Mouse (Mus musculus): Measurements from ENCODE around the gene Slc35b2. TPM values are rescaled to one million over a fixed set of nuclear protein-coding genes. Genes with fewer than 3 reads are reported as not detected.

Slc35b2 gene
- polyA plus RNA-seq, 1 experiment from 2014 or later, result 115 TPM

DNA sequence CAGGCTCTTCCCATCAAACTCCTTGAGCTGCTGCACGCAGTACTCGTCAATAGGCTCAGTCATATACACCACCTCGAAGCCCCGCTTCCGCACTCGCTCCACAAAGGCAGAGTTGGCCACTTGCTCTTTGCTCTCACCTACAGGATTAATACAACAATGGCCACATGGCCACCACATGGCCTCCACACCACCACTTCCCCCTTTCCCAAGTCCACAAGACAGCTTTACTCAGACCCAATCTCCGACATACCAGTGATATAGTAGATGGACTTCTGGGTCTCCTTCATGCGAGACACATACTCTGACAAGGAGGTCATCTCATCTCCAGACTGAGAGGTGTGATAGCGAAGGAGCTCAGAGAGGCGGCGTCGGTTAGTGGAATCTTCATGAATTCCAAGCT, 5.3 kb downstream of the Slc35b2 start:
- no peak for ATAC-seq (ENCODE audit: insufficient read depth, low FRiP score, low read depth)
- no peak overlapping the region for H3K4me3 ChIP-seq (replicated peaks)
- H3K4me1 ChIP-seq, result peaks cover 49% of the 10 kb centered on the region
- H3K4me2 ChIP-seq, result no peak overlapping the region
- H3K9me3 ChIP-seq, result no peaks in the 10 kb centered on the region
- H3K27me3 ChIP-seq (replicated peaks), result no peaks in the 10 kb centered on the region
- H3K27ac ChIP-seq, result no peak overlapping the region
- no peak overlapping the region for H3K9ac ChIP-seq
- H3K36me3 ChIP-seq, result peaks cover 55% of the 10 kb centered on the region
- WGBS, result 85% methylated on average over 12 of the region's 12 CpGs

DNA sequence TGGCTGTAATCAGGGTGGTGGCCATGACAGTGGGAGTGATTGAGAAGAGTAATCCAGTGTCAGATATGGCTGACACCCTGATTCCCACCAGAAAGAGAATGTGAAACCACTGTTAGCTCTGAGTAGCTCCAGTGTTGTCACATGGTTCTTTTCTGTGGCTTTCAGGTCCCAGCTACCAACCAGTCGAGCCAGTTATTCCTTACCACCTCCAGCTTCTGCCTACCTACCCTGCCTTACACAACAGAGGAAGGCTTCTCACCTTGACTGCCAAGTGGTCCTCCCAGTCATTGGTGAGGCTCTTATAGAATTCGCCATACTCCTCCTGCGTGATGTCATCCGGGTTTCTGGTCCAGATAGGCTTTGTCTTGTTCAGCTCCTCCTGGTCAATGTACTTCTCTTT, 6.3 kb downstream of the Slc35b2 start:
- H3K9me3 ChIP-seq, result no peaks in the 10 kb centered on the region
- H3K4me3 ChIP-seq (replicated peaks), result no peak overlapping the region
- peaks cover 55% of the 10 kb centered on the region for H3K36me3 ChIP-seq
- H3K27me3 ChIP-seq (replicated peaks), result no peaks in the 10 kb centered on the region
- no peak overlapping the region for H3K4me2 ChIP-seq
- H3K27ac ChIP-seq, result no peak overlapping the region
- 76% methylated on average over 4 of the region's 4 CpGs for WGBS
- H3K4me1 ChIP-seq, result peaks cover 51% of the 10 kb centered on the region
- H3K9ac ChIP-seq, result no peak overlapping the region
- no peak for ATAC-seq (ENCODE audit: insufficient read depth, low FRiP score, low read depth)

DNA sequence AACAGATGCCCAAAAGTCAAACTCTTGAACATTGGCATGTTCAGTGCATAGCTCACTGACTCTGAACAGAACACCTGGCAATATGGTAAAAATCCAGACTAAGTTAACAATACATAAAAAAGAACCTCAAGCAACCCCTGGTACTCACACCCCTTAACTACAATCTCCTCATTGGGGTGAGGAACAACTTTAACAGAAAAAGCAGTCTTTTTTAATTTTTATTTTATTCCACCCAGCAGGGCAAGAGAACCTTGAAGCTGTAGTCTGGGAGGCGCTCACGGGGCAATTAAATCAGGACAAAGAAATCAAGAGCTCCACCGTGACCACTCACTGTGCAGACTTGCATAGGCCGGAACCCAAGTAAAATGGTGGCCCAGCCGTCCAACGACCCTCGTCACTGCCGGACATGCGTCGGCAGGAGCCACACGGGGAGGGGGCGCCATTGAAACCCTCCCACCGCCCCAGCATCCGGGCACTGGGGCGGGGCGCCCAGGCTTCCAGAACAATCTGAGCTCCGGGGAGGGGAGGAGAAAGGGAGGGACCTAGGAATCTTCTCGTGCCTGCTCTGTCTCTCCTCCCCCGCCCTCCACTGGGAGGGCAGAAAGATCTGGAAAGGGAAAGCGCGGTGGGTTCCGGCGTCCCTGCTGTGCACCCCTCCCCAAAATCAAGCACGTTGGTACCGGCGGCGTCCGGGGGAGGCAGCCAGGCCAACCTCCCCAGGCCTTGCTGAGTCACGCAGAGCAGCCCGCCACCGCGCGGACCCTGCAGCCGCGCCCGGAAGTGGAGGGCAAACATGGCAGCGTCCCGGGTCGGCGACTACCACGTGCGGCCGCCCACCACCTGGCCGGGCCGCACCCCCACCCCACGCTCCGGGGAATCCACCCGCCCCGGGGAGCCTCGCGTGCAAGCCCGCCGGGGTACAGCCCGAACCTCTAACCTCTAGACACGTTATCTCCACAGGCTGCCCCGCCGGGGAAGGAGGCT, 8.7 kb downstream of the Slc35b2 start:
- Histone ChIP-seq H3K4me3 (replicated peaks) (peak overlapping the region; percentile 99), H3K4me2 (peak overlapping the region; percentile 84), H3K4me1 (peaks cover 35% of the 10 kb centered on the region), H3K27me3 (replicated peaks) (no peaks in the 10 kb centered on the region), H3K9ac (peak overlapping the region; percentile 100), H3K36me3 (peaks cover 43% of the 10 kb centered on the region), H3K9me3 (no peaks in the 10 kb centered on the region), H3K27ac (peak overlapping the region; percentile 99)
- WGBS, result under 1% methylated on average over 56 of the region's 57 CpGs
- ATAC-seq (ENCODE audit: insufficient read depth, low FRiP score, low read depth), result peak; percentile 29

DNA sequence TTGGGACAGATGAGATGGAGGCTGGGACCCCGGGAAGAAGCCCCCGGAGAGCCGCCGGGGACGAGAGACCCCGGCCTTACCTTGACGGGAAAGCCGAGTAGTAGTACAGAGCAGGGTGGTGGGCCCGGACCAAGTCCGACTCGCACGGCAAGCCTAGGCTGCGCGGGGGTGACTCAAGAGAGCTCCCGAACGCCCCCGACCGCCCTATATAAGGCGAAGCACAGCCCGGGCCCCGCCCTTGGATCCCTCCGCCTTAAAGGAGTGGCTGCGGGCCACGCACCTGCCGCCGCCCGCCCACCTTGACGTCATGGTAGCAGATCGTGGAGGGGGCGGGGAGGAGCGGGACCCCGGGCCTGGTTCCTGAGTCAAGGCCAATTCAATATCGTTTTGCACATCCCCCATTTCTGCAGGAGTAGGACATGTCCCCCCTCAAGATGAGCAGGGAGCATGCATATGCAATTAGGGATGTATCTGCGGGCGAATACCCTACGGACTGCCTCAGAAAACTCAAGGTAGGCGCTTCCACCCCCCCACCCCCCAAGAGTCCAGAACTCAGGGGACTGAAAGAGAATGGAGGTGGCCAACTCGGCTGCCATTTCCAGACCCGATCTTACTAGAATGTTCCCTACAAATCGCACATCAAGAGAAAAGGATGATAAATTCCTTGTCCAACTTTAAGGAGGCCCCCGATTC, 9.6 kb downstream of the Slc35b2 start, which contains the start of gene Hsp90ab1:
Gene Hsp90ab1 (minus strand): TSS at position 185 of the 693 bp plus-strand sequence.
- under 1% methylated on average over 41 of the region's 41 CpGs for WGBS
- H3K27me3 ChIP-seq (replicated peaks), result no peaks in the 10 kb centered on the region
- peak within 1 kb of the TSS; percentile 100 for H3K9ac ChIP-seq
- H3K9me3 ChIP-seq, result no peaks in the 10 kb centered on the region
- peak within 1 kb of the TSS; percentile 84 for H3K4me2 ChIP-seq
- H3K27ac ChIP-seq, result peak within 1 kb of the TSS; percentile 99
- H3K36me3 ChIP-seq, result peaks cover 36% of the 10 kb centered on the region
- peak within 1 kb of the TSS; percentile 99 for H3K4me3 ChIP-seq (replicated peaks)
- ATAC-seq (ENCODE audit: insufficient read depth, low FRiP score, low read depth), result peak; percentile 77
- H3K4me1 ChIP-seq, result peaks cover 37% of the 10 kb centered on the region

DNA sequence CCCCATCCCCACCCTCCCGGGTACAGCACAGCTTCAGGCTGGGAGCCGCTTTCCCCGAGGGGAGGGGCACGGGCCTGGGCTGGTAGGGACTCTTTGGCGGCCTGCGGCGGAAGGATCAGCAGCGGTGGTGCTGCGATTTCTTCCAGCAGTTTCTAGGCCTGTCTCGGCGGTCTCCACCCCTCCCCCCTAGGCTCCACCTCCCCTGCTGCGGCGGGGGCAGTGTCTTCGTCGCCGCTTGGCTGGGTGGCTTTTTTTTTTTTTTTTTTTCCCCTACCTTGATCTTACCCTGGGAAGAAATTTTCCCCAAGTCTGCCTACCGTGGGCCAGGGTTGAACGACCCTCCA, 10.1 kb downstream of the Slc35b2 start:
- peak; percentile 44 for ATAC-seq (ENCODE audit: insufficient read depth, low FRiP score, low read depth)
- H3K27ac ChIP-seq, result peak overlapping the region; percentile 99
- H3K4me3 ChIP-seq (replicated peaks), result peak overlapping the region; percentile 99
- peaks cover 31% of the 10 kb centered on the region for H3K36me3 ChIP-seq
- H3K9ac ChIP-seq, result peak overlapping the region; percentile 73
- H3K4me2 ChIP-seq, result peak overlapping the region; percentile 84
- 0% methylated on average over 18 of the region's 18 CpGs for WGBS
- peaks cover 37% of the 10 kb centered on the region for H3K4me1 ChIP-seq
- no peaks in the 10 kb centered on the region for H3K27me3 ChIP-seq (replicated peaks)
- H3K9me3 ChIP-seq, result no peaks in the 10 kb centered on the region

DNA sequence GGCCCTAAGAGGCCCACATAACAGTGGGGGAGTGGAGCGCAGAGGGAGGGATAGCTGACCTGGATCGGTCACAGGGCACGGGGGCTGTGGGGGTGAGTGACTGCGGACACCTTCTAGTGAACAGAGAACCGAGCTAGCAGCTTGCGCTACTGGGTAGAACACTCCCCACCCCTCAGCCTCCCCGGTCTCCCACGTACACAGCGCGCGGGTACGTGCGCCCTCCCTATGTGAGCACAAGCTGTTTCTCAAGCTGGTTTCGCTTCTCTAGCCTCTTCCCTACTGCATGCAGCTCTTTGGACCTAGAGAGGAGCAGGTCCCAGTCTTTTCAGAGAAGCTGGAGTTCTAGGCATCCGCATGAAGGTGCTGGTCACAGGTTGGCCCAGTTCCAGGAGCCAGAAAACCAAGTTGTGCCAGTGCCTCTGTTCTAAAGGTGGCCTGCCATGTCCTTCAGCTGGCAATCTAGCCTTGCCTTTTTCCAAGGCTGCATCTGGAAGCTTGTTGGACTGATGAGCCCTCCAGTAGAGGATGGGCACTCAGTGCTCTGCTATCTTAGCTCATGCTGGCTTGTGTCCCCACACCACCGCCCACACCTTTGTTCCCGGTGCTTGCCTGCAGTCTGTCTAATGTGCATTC, 10.6 kb downstream of the Slc35b2 start:
- Histone ChIP-seq H3K9ac (peak overlapping the region; percentile 73), H3K4me2 (peak overlapping the region; percentile 84), H3K36me3 (peaks cover 26% of the 10 kb centered on the region), H3K9me3 (no peaks in the 10 kb centered on the region), H3K4me1 (peaks cover 35% of the 10 kb centered on the region), H3K27me3 (replicated peaks) (no peaks in the 10 kb centered on the region), H3K27ac (peak overlapping the region; percentile 99), H3K4me3 (replicated peaks) (peak overlapping the region; percentile 99)
- WGBS, result 4% methylated on average over 17 of the region's 17 CpGs
- peak; percentile 70 for ATAC-seq (ENCODE audit: insufficient read depth, low FRiP score, low read depth)

DNA sequence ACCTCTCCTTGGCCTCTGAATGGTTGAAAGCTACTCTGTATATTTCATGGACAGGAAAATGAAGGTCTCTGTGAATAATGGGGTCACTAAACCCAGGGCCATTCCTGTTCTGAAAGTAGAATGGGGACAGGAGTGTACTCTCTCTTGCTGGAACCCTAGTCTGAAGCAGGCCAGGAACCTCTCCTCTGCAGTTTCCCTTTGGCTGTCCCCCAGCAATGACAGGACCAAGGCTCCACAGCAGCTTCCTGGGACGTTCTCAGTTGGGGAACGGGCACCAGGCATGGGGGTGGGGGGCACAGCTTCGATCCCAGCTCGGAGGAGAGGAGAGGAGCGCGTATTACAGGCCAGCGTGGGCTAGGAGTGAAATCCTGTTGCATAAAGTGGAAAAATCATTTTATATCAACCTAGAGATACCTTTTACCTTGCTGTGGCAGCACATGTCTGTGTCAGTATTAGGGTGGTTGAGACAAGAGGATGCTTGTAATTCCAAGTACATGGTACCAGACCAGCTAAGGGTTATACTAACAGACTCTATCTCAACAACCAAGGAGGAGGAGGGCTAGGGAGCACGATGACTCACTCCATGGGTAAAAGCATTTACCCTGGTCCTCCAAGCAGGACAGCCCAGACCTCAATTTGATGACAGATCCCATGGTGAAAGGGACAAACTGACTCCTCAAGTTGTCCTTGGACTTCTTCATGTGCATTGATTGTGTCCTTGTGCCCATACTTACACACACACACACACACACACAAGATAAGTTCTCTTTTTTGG, 11.6 kb downstream of the Slc35b2 start:
- no peak overlapping the region for H3K4me3 ChIP-seq (replicated peaks)
- H3K4me1 ChIP-seq, result peaks cover 26% of the 10 kb centered on the region
- no peak for ATAC-seq (ENCODE audit: insufficient read depth, low FRiP score, low read depth)
- 84% methylated on average over 8 of the region's 8 CpGs for WGBS
- H3K9me3 ChIP-seq, result no peaks in the 10 kb centered on the region
- peaks cover 15% of the 10 kb centered on the region for H3K36me3 ChIP-seq
- no peak overlapping the region for H3K9ac ChIP-seq
- H3K4me2 ChIP-seq, result peak overlapping the region; percentile 84; the same call in 1 of the 2 replicates
- peak overlapping the region; percentile 99 for H3K27ac ChIP-seq
- H3K27me3 ChIP-seq (replicated peaks), result no peaks in the 10 kb centered on the region

DNA sequence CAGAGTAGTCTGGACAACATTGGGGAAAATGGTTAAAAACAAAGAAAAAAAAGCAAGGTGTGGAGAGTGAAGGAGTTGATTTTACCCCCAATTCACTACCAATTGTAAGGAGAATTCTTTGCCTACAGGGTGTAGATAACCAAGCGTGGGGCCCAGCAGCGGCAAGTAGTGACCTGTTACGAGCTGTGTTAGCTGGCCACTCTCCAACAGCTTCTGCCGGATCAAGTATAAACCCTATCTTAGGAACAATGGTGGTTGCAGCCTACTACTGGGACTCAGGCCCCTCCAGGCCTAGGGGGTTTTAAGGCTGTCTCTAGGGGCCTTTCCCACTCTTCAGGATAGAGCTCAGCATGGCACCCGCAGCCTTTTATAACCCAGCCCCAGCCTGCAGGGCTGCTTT, 14.6 kb downstream of the Slc35b2 start:
- peaks cover 24% of the 10 kb centered on the region for H3K4me1 ChIP-seq
- no peak overlapping the region for H3K4me3 ChIP-seq (replicated peaks)
- no peak overlapping the region for H3K9ac ChIP-seq
- 53% methylated on average over 5 of the region's 5 CpGs for WGBS
- H3K36me3 ChIP-seq, result no peaks in the 10 kb centered on the region
- no peak for ATAC-seq (ENCODE audit: insufficient read depth, low FRiP score, low read depth)
- H3K27ac ChIP-seq, result peak overlapping the region; percentile 83
- H3K9me3 ChIP-seq, result no peaks in the 10 kb centered on the region
- no peaks in the 10 kb centered on the region for H3K27me3 ChIP-seq (replicated peaks)
- H3K4me2 ChIP-seq, result no peak overlapping the region

DNA sequence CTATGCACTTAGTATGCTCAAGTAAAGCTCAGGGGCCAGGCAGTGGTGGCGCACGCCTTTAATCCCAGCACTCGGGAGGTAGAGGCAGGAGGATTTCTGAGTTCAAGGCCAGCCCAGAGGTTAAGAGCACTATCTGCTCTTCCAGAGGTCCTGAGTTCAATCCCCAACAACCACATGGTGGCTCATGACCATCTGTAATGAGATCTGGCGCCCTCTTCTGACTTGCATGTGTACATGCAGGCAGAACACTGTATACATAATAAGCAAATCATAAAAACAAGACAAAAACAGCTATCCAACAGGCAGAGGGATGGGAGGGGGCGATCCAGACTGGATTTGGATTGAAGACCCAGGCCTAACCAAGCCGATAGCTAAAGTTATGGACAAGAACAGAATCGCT, 15.2 kb downstream of the Slc35b2 start:
- H3K36me3 ChIP-seq, result no peaks in the 10 kb centered on the region
- no peaks in the 10 kb centered on the region for H3K9me3 ChIP-seq
- peak overlapping the region; percentile 83 for H3K27ac ChIP-seq
- no peaks in the 10 kb centered on the region for H3K27me3 ChIP-seq (replicated peaks)
- no peak for ATAC-seq (ENCODE audit: insufficient read depth, low FRiP score, low read depth)
- 68% methylated on average over 7 of the region's 7 CpGs for WGBS
- H3K4me1 ChIP-seq, result peaks cover 24% of the 10 kb centered on the region
- no peak overlapping the region for H3K4me3 ChIP-seq (replicated peaks)
- H3K9ac ChIP-seq, result no peak overlapping the region
- H3K4me2 ChIP-seq, result no peak overlapping the region

DNA sequence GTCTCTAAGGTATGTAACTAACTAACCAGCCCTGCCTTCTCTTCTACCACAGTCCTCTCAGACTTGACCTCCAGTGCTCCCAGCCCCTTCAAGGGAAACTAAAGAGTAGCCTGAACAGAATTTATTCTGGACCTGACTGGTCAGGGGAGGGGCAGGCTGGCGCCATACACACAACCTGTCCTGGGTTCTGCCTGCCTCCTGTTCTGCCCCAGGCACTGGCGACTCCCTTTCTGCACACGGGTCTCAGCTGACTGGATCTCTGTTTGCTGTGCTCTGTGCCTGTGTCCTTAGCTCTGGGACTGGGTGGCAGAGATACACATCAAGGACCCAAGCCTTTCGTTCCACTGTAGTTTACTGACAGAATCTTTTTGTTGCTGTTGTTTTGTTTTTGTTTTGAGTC, 15.9 kb downstream of the Slc35b2 start:
- 78% methylated on average over 4 of the region's 4 CpGs for WGBS
- Histone ChIP-seq H3K27ac (no peak overlapping the region), H3K4me3 (replicated peaks) (no peak overlapping the region), H3K27me3 (replicated peaks) (no peaks in the 10 kb centered on the region), H3K4me1 (peaks cover 26% of the 10 kb centered on the region), H3K4me2 (no peak overlapping the region), H3K9ac (no peak overlapping the region), H3K36me3 (no peaks in the 10 kb centered on the region), H3K9me3 (no peaks in the 10 kb centered on the region)
- ATAC-seq (ENCODE audit: insufficient read depth, low FRiP score, low read depth), result no peak

DNA sequence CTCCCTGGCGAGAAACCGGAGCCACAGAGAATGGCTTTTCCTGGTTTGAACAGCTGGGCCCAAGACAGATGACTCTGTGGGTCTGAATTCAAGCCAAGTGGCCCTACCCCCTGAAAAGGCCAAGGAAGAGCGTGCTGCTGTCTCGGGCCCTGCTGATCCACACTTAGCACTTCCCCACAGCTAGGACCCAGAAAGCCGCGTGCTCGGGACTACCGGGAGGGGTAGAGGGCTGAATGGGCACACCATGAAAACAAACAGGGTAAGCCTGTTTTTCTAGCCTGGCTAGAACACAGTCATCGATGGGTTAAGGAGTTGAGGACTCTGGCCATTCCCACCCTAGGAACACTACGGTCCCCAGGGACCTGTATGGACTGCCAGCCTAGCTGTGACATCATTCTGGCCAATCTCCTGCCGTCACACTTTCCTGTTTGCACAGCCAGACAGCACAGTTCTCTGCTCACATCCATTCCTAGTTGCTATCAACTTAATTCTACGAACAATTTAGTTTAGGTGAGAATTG, 17.3 kb downstream of the Slc35b2 start:
- Histone ChIP-seq H3K9ac (no peak overlapping the region), H3K4me2 (no peak overlapping the region)

More for the DNA sequence above, 17.3 kb downstream of the Slc35b2 start:
- H3K4me1 ChIP-seq, result peaks cover 33% of the 10 kb centered on the region
- no peaks in the 10 kb centered on the region for H3K27me3 ChIP-seq (replicated peaks)
- H3K9me3 ChIP-seq, result no peaks in the 10 kb centered on the region
- H3K27ac ChIP-seq, result peak overlapping the region; percentile 67
- ATAC-seq (ENCODE audit: insufficient read depth, low FRiP score, low read depth), result peak; percentile 29; the same call in 1 of the 2 replicates
- no peaks in the 10 kb centered on the region for H3K36me3 ChIP-seq
- WGBS, result 26% methylated on average over 12 of the region's 12 CpGs
- no peak overlapping the region for H3K4me3 ChIP-seq (replicated peaks)
